Mouse (Mus musculus) myocyte (in vitro differentiated cells): ENCODE data around the gene Arhgef3.

Experiments used
- CEBPB ChIP-seq: IDR thresholded peaks from 2 replicates; pipeline ENCODE4 v1.6.1; 2011; ENCODE audit warnings: mild to moderate bottlenecking, moderate library complexity; ENCODE audit not compliant: poor library complexity, insufficient read depth, severe bottlenecking
- E2F4 ChIP-seq: IDR thresholded peaks from one replicate; pipeline ENCODE4 v1.6.1; 2011; ENCODE audit warnings: mild to moderate bottlenecking, control low read depth, moderate library complexity; ENCODE audit not compliant: insufficient read depth
- MAX ChIP-seq: IDR thresholded peaks from one replicate; pipeline ENCODE4 v1.6.1; 2011; ENCODE audit warnings: low read depth, mild to moderate bottlenecking, control low read depth
- MYOD1 ChIP-seq, 3 experiments: IDR thresholded peaks; one replicate each; pipeline ENCODE4 v1.6.1; 2011; ENCODE audit warnings: control low read depth in 2 of 3, low read depth in 2 of 3, mild to moderate bottlenecking in 2 of 3, moderate library complexity in 1 of 3; ENCODE audit not compliant: insufficient read length in 2 of 3, control insufficient read depth in 1 of 3
- MYOG ChIP-seq, 3 experiments: IDR thresholded peaks; one replicate each; pipeline ENCODE4 v1.6.1; 2011; ENCODE audit warnings: control low read depth in 2 of 3, low read depth in 2 of 3, mild to moderate bottlenecking in 2 of 3; ENCODE audit not compliant: insufficient read length in 2 of 3, control insufficient read depth in 1 of 3, insufficient read depth in 1 of 3
- POLR2A ChIP-seq: IDR thresholded peaks from one replicate; pipeline ENCODE4 v1.6.1; 2011; ENCODE audit warnings: low read depth, mild to moderate bottlenecking, control low read depth, moderate library complexity; ENCODE audit not compliant: insufficient read length
- POLR2AphosphoS2 ChIP-seq: IDR thresholded peaks from one replicate; pipeline ENCODE4 v1.6.1; 2011; ENCODE audit warnings: low read depth, control low read depth; ENCODE audit not compliant: insufficient read length
- REST ChIP-seq: IDR thresholded peaks from one replicate; pipeline ENCODE4 v1.6.1; 2011; ENCODE audit warnings: mild to moderate bottlenecking, control low read depth, moderate library complexity; ENCODE audit not compliant: insufficient read depth, insufficient read length
- SRF ChIP-seq: IDR thresholded peaks from one replicate; pipeline ENCODE4 v1.6.1; 2011; ENCODE audit warnings: low read depth; ENCODE audit not compliant: control insufficient read depth, insufficient read length
- TCF12 ChIP-seq: IDR thresholded peaks from one replicate; pipeline ENCODE4 v1.6.1; 2011; ENCODE audit warnings: mild to moderate bottlenecking, control low read depth; ENCODE audit not compliant: poor library complexity, insufficient read depth, severe bottlenecking
- TCF3 ChIP-seq: IDR thresholded peaks from one replicate; pipeline ENCODE4 v1.6.1; 2011; ENCODE audit warnings: low read depth, control low read depth; ENCODE audit not compliant: insufficient read length
- USF1 ChIP-seq: IDR thresholded peaks from one replicate; pipeline ENCODE4 v1.6.1; 2011; ENCODE audit warnings: low read depth, mild to moderate bottlenecking, control low read depth, moderate library complexity

GRCm38 (mm10) chr14:27118546-27118945 is 3.8 kb downstream of the Arhgef3 start:
- TF ChIP-seq POLR2A (no peak), MAX (no peak), TCF12 (no peak), POLR2AphosphoS2 (no peak), USF1 (no peak), MYOD1 (IDR thresholded peaks at IDR 0.05; ENCODE audit: control insufficient read depth in 1 of 3, insufficient read length in 2 of 3, low read depth in 2 of 3) (no peak), E2F4 (no peak), REST (no peak), TCF3 (no peak), CEBPB (no peak), MYOG (IDR thresholded peaks at IDR 0.05; ENCODE audit: control insufficient read depth in 1 of 3, insufficient read depth in 1 of 3, insufficient read length in 2 of 3, low read depth in 2 of 3) (no peak), SRF (no peak)
